Mouse (Mus musculus): ENCODE data around the gene Ppip5k1.

DNA sequence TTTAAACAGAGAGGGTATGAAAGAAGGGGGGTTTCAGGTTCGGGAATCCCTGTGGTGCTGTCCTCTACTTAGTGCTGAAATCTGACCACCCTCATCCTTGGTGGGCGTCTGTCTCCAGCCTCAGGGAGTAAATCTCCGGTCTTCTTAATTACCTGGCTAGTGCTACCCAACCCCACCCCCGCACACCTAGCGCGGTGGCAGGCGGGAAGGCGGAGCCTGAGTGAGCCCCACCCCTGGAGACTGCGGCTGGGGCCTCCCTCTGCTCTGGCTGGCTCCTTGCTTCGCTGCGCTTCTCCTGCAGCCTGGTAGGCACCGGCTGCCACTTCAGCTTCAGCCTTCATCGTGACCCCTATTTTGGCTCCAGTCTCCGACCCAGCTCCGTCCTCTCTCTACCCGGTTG is 3.2 kb upstream of the Ppip5k1 start:
- TF ChIP-seq CTCF (IDR thresholded peaks at IDR 0.05; ENCODE audit: borderline replicate concordance, control insufficient read depth, extremely low read depth, insufficient read depth, low read length, poor library complexity) (no peak), POLR2A (IDR thresholded peaks at IDR 0.05; ENCODE audit: control insufficient read depth, extremely low read depth, insufficient read depth, low read length, poor library complexity) (no peak)

Measured in thymus, adult 2 months (tissue).